Mouse (Mus musculus) embryo, embryonic 9.5 days (tissue): ENCODE results near the gene Scpep1.
"Not testable (repeated sequence)": the region's sequence is repeated elsewhere in the genome, so short reads cannot be mapped to it uniquely, and the experiment has no call there.

Experiments
- DNase-seq: peaks from one replicate; pipeline ENCODE4 v3.0.0-alpha.2; 2017; ENCODE audit errors: extremely low spot score

The Scpep1 gene

DNA sequence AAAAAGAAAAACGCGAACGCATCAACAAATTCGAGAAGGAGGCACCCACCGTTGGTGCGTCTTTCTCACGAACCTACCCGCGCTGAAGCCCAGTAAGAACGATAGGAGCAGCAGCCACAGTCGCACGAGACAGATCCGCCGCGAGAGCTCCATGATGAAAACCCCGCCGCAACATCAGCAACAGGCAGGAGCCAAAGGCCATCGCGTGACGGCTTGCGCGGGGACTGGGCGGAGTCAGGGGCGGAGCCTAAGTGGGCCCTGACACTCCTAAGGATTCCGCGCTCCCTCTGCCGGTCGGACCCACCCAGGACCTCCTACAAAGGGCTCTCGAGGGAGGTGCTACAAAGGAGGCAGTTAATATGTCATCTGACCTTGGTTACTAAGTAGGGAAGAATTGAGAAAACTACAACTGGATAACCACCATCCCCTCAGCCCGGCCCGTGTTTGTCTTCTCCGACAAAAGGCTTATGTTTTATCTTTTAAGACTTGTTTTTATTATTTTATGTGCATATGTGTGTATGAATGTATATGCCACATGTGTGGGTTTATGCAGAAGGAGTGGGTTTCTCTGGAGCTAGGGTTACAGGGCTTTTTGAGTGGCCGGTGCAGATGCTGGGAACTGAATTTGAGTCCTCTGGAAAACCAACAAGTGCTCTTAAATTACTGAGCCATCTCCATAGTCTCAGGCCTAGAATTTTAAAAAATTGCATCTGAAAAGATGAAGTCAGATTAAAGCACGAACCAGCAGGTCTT, at the start of gene Scpep1:
Gene Scpep1, minus strand, starts transcription at position 249 of the 753 bp plus-strand sequence.
- DNase-seq = peak; percentile 95

DNA sequence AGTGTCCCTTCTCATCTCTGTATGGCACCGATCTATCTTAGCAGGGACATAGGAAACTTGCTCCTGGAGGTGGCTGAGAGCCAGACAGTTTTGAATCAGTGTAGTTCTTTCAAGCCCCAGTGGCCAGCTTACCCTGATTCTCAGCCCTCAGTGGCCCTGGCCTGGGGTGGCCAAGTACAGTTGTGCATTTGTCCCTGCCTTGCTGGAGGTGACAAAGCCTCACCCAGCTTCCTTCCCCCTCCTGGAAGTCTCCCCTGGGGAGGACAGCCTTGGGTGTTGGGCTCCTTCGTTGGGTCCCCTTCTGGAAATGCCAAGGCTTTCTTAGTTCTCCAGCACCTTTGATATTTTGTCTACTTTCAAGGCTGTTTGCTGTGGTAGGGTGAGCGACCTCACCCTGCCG, 48.5 kb upstream of the Scpep1 start:
- no peak for DNase-seq

- no peak for DNase-seq
These were observed 47.8 kb upstream of the Scpep1 start for GRCm38 (mm10) chr11:89003078-89003477.

DNA sequence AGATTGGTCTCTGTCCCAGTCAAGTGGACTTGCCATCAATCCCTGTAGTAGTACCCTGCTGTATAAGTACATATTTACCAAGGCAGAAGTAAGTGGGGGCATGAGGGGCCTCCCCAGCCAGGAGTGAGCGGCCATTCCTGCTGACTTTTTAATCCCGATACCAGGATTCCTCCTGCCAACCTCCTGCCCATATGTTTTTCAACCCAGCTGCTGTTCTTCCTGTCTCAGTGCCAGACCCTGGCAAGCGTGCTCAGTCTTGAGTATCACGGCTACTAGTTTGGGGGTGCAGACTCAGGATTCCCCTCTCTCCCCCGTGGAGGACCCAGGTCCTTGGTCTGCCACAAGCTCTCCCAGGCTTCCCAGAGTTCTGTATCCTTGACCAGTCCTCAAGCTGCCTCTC, 47.4 kb upstream of the Scpep1 start:
- no peak for DNase-seq

DNA sequence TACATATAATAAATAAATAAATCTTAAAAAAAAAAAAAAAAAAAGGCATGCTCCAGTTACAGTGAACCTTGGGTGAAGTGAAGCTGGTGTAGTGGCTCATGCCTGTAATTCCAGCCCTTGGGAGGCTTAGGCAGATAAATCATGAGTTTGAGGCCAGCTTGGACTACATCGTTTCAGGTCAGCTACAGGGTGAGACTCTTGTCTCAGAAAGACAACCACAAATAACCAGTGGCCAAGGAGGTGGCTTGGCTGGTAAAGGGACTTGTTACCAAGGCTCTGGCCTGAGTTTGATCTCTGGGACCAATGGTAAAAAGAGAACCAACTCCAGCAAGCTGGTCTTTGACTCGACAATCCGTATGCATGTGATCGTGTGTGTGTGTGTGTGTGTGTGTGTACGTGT, 46.8 kb upstream of the Scpep1 start:
- no peak for DNase-seq

GRCm38 (mm10) chr11:89001569-89001968, 46.3 kb upstream of the Scpep1 start:
- no peak for DNase-seq

GRCm38 (mm10) chr11:89000527-89000819, 45.2 kb upstream of the Scpep1 start:
- DNase-seq = no peak

DNA sequence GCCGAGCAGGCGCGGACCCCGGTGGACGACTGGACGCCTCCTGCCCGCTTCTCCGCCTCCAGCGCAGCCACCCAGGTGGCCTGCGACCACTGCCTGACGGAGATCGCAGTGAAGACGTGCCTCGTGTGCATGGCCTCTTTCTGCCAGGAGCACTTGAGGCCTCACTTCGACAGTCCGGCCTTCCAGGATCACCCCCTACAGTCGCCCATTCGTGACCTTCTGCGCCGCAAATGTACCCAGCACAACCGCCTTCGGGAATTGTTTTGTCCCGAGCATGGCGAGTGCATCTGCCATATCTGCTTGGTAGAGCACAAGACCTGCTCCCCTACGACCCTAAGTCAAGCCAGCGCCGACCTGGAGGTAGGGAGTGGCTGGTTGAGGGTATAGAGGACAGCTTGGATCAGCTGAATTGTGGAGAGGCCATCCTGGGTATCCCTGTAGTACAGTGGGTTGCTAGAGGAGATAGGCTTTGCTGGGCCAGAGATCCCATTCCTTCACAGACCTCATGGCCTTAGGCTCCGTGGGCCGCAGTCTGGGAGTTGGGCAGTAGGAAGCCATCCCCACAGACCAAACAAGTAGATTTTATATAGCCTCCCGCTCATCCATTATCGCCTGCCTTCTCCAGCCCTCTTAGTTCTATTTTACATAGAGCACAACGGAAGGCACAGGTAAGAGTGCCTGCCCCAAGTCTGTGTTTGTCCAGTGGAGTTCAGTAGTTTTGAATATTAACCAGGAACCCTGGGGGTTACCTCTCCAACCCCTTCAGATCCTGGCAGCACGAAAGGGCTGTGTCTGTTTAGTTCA, 44.7 kb upstream of the Scpep1 start:
- DNase-seq = no peak

GRCm38 (mm10) chr11:88998974-88999722, 43.9 kb upstream of the Scpep1 start, which contains the start of gene Trim25:
Trim25 (plus strand) TSS chr11:88999376.
- DNase-seq = peak; percentile 68

DNA sequence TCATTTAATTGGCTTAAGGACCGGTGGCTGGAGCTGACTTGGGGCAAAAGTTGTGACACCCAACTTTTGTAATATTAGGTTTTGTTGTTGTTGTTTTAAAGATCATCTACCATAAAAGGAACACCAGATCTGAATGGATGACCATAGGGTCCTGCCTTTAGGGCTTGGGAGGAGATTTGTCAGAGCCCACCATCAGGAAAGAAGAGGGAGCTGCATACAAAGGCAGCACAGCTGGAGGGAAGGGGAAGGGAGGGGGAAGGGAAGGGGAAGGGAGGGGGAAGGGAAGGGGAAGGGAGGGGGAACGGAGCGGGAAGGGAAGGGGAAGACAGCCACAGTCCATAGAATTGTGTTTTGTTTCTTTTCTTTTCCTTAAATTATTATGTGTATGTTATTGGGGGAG, 43.1 kb upstream of the Scpep1 start:
- no peak for DNase-seq

GRCm38 (mm10) chr11:88997343-88997742, 42.1 kb upstream of the Scpep1 start:
- not testable (repeated sequence) for DNase-seq

DNA sequence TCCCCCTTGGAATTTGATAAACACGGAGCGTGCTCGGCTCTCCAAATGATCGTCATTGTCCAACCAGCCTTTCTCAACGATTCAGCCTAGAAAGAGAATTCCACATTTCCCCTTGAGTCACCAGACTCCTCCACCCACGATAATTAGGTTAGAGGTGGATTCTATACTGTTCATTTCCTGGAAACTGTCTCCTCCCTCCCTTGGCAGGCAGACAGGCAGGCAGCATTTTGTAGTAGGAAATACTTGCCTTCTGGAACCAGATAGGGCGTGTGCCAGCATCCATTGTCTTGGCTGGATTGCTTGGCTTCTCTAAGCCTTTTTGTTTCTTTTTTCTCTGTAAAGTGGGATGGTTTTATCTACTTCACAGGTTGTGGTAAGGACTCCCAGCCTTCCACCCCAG, 41.2 kb upstream of the Scpep1 start:
- no peak for DNase-seq

- no peak for DNase-seq
These were observed 40.4 kb upstream of the Scpep1 start for GRCm38 (mm10) chr11:88995616-88996015.

GRCm38 (mm10) chr11:88994492-88994891, 39.2 kb upstream of the Scpep1 start:
- DNase-seq = no peak

DNA sequence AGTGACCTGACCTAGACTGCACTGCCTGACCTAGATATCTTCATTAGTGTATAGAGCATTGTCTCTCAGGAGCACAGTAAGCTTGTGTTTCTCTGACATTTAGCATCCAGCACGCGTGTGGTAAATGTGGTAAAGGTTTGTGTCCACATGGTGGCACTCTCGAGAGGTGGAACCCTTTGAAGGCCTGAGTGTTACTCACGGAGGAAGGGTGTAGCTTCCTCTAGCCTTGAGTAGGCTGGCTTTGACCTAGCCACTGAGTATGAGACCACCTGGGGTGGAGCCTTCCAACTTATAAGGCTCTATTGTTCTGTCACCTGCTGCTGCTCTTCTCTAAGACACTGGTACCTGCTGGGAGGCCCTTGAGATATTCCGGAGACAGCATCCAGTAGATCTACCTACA, 38.4 kb upstream of the Scpep1 start:
- no peak for DNase-seq

DNA sequence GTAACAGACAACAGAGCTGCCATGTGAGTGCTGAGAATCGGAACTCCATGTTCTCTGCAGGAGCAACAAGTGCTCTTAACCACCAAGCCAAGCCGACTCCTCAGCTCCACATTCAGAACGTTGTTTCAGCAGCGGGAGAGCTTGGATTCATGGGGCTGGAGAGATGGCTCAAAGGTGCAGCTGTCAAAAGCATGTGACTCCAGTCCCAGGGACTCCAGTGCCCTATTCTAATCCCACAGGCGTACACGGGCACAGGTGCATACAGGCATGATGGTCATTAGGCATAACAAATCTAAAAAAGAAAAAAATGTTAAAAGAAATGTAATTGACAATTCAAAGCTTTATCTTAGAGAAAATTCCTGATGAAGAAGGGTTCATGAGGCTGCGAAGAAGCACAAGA, 37.9 kb upstream of the Scpep1 start:
- no peak for DNase-seq

- DNase-seq = no peak
These were observed 34.3 kb upstream of the Scpep1 start for GRCm38 (mm10) chr11:88989530-88989929.

DNA sequence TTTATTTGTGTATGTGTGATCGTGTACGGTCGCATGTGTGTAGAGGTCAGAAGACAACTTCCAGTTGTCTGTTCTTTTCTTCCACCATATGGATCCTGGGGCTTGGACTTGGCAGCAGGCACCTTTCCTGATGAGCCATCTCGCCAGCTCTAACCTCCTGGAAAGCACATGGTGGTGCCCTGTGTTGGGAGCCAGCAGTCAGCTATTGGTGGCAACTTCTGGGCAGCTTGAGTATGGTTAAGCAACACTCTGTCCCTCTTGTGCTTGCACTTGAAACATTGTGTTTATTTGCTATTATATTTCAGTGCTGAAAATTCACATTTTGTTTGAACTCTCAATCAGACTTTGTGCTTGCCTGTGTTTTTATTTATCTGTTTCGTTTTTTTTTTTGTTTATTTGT, 33.7 kb upstream of the Scpep1 start:
- no peak for DNase-seq

DNA sequence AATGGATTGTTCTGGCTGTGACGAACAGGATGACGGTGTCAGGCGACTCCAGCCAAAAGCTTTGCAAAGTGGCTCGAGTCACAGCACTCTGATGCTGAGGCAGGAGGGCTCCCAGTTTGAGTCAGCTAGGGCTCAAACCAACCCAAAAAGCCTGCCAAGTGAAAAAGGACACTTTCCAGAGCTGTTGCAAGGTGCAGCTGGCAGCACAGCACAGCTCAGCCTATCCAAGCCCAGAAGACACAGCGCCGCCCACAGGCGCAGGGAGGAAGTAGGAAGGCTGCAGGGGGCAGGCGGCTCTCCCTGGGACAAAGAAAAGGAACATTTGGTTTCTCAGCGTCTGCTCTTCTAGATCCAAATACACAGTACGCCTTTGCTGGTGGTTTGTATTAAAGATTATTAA, 31.4 kb upstream of the Scpep1 start:
- no peak for DNase-seq

- no peak for DNase-seq
These were observed 26.1 kb upstream of the Scpep1 start for GRCm38 (mm10) chr11:88981337-88981736.

DNA sequence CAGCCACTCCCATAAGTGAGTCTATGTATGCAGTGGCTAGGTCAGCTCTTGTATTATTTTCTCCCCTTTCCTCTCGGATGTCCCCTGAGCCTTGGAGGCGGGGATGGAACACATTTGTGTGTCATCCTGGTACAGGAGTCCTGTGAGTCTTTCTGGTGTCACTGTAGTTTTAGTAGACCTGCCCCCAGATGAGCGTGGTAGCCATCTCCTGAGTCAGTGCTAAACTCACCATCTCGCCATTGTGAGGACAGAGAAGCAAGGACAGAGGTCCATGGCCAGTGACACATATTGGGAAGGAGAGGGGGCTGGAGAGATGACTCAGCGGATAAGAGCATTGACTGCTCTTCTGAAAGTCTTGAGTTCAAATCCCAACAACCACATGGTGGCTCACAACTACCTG, 21.9 kb upstream of the Scpep1 start:
- no peak for DNase-seq

GRCm38 (mm10) chr11:88976320-88976719, 21.1 kb upstream of the Scpep1 start:
- no peak for DNase-seq
